Mouse (Mus musculus) heart, adult 8-10 months (tissue): ENCODE results near the gene Olfr804. TPM values are rescaled to one million over a fixed set of nuclear protein-coding genes. Genes with fewer than 3 reads are reported as not detected.

Experiments used
- DNase-seq: peaks from one replicate; pipeline ENCODE4 v3.0.0; 2022; ENCODE audit warnings: low spot score
- microRNA-seq: library from miRNA; unstranded; fragments of <30 nt; microRNA quantifications from one replicate; pipeline ENCODE4 v1.2.0, GENCODE M21; 2022
- total RNA-seq, 4 experiments: library from RNA; stranded (reverse); gene quantifications; 2 replicates each; pipeline ENCODE4 v1.2.4; 2022

Olfr804 gene
- total RNA-seq = not detected

DNA sequence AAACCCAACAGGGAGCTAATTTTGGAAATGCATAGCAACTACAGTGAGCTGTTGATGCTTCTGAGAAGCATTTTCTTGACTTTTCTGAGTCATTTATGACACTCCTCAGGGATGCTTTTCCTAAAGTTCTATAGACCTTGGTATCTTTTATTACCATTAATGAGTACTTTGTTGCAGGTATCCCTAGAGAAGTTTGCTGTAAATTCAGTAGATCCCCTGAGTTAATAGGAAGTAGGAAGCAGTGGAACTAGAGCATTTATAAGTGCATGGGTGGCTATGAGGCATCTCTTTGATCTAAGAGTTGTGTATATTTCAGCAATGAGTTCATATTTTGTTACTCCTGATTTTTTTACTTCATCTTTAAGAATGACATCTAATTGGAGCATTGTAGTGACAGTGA is at the start of gene Olfr804:
Olfr804 (plus strand) TSS at position 301 of the 400 bp plus-strand sequence.
- no peak for DNase-seq

DNA sequence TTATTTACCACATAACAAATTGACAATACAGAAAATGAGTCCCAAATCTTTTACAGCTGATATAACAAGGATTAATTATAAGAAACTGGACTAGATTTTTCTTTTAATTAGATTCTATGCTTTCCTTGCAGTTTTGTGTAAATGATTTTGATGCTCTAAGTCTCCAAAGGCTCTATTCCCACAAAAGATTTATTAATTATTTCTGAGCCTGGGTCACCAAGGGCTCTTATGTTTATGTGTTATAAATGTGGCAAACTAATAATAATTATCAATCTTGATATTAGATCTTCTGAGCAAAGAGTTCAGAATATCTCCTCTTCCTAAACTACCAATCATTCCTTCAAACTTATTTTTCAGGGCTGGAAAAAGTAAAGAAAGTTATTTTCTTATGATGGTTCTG is 45.6 kb upstream of the Olfr804 start, which contains the start of gene Olfr800:
Olfr800 (plus strand) TSS at position 301 of the 400 bp plus-strand sequence.
- no peak for DNase-seq

DNA sequence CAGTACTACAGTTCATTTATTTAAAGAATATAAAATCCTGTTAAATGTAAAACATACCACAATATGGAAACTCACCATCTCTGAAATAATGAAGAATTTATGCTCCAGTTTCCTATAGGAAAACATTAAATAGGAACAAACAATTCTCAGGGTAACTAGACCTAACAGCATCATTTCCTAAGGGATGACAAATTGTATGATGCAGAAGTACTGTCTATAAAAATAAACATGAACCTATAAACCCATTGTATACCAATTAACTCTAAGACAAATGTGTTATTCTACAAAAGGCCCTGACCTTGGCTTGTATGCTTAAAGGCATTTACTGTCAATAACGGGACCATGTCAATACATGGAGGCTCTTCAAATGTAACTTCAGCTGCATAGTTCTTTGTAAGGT is 29.2 kb upstream of the Olfr804 start, which contains the start of gene Olfr801:
Olfr801 (minus strand) TSS at position 101 of the 400 bp plus-strand sequence.
- no peak for DNase-seq

DNA sequence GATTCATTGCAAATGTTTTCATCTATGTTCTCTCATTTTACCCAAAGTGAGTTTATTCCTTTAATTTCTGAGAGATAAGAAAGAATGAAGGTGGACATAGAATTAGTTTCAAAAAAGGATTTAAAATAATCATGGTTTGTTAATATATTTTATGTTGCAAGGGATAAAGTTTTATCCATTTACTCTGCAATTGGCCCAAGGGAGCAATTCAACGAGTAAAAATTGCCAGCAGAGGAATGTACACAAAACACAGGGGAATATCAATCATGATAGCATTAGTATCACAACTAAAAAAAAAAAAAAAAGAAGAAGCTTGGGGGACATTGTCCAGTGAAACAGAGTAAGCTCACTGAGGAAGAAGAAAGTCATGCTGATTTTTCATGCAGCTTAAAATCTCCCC is 14.9 kb upstream of the Olfr804 start, which contains the start of gene Olfr802:
Olfr802 (minus strand) TSS at position 101 of the 400 bp plus-strand sequence.
- no peak for DNase-seq

DNA sequence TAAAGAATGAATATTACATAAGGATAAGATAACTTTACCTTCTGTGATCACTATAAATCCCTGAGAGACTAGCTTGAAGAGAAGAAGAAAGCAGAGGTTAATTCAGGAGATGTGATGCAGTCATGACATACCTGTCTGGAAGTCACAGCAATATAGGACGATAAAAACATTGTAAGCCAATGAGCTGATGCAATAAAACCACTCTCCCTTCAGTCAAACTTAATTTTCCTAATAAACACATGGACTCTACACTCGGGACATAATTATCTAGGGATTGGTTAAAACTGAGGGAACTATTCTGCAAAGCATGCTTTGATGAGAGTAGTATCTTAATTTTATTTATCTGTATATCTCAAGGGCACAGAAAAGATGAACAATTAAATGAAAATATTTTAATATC is 8.8 kb upstream of the Olfr804 start, which contains the start of gene Olfr803:
Olfr803 (minus strand) TSS at position 101 of the 400 bp plus-strand sequence.
- DNase-seq = no peak

DNA sequence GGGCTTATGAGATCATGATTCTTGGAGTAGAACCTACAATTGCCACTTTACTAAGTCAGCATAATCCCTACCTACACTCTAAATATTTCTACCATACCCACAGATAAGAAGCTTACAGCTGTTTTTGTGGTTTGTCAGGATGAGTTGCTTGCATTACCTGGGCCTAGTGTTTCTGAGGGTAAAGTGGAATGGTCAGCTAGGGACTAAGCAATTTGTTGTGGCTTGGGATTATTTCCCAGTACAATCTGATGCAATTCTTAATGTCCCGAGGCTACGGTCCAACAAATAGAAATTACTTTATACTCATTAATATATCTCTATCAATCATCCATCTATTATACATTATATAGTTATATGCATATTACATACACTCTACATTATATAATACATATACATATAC is 26.3 kb downstream of the Olfr804 start, which contains the start of gene Olfr805:
Olfr805 (minus strand) TSS at position 101 of the 400 bp plus-strand sequence.
- no peak for DNase-seq

DNA sequence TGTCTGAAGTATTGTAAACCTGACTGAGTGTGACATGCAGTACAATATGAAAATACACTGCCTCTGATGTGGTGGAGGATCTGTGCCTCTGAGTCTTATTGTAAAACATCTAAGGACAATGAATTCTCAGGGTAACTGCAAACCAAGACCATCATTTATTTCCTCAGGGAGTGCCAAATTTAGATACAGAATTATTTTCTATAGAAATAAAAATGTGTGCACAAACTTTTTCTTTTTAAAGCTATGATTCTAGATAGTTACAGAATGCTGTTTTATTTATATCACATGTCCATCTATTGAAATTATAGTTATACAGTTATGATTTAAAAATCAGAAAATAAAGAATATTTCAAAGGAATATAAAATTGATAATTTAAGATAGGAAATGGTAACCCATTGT is 38.8 kb downstream of the Olfr804 start, which contains the start of gene Olfr806:
Olfr806 (minus strand) TSS at position 101 of the 400 bp plus-strand sequence.
- DNase-seq = no peak

DNA sequence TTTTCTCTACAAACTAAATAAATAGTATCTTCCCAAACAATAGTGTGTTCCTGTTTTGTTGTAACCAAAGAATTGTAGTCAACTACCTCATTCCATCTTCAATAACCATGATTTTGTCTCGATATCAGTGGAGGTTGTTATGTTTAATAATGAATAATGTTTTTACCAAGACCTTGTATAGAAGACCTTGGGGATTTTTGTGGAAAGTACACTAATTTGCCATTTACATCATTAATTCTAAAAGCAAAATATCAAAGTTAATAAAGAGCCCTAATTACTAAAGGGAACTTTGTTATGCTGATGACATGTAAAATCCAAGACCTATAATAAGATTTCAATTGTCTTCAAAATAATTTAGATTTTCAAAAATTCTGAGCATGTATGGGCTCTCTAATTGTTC is 54.7 kb downstream of the Olfr804 start, which contains the start of gene Olfr807:
Olfr807 (minus strand) TSS at position 101 of the 400 bp plus-strand sequence.
- DNase-seq = no peak

Small RNAs within 50 kb of the gene (microRNA-seq; reads per million reads assigned to microRNA genes)
- gene Gm24485 = not detected

Other genes starting within 250 kb of the Olfr804 start
- not detected for gene Olfr787, start 241.3 kb upstream of the Olfr804 start, total RNA-seq
- not detected for gene Olfr788, start 232.2 kb upstream of the Olfr804 start, total RNA-seq
- not detected for gene Olfr789, start 218.5 kb upstream of the Olfr804 start, total RNA-seq
- gene Olfr790, start 204.7 kb upstream of the Olfr804 start, total RNA-seq = not detected
- gene Olfr791, start 181.4 kb upstream of the Olfr804 start, total RNA-seq = not detected
- not detected for gene Olfr792, start 164.0 kb upstream of the Olfr804 start, total RNA-seq
- gene Olfr794, start 135.6 kb upstream of the Olfr804 start, total RNA-seq = not detected
- gene Olfr796, start 90.6 kb upstream of the Olfr804 start, total RNA-seq = not detected
- not detected for gene Olfr798, start 75.3 kb upstream of the Olfr804 start, total RNA-seq
- not detected for gene Olfr799, start 65.7 kb upstream of the Olfr804 start, total RNA-seq
- not detected for gene Olfr800, start 45.5 kb upstream of the Olfr804 start, total RNA-seq
- gene Olfr801, start 29.3 kb upstream of the Olfr804 start, total RNA-seq = not detected
- not detected for gene Olfr802, start 15.0 kb upstream of the Olfr804 start, total RNA-seq
- not detected for gene Olfr803, start 8.9 kb upstream of the Olfr804 start, total RNA-seq
- not detected for gene Olfr805, start 26.2 kb downstream of the Olfr804 start, total RNA-seq
- not detected for gene Olfr806, start 38.7 kb downstream of the Olfr804 start, total RNA-seq
- not detected for gene Olfr807, start 54.6 kb downstream of the Olfr804 start, total RNA-seq
- not detected for gene Olfr808, start 62.3 kb downstream of the Olfr804 start, total RNA-seq
- not detected for gene Olfr809, start 71.4 kb downstream of the Olfr804 start, total RNA-seq
- gene Olfr810, start 91.7 kb downstream of the Olfr804 start, total RNA-seq = not detected
- not detected for gene Olfr811, start 101.2 kb downstream of the Olfr804 start, total RNA-seq
- not detected for gene Olfr812, start 142.9 kb downstream of the Olfr804 start, total RNA-seq
- not detected for gene Olfr813, start 152.2 kb downstream of the Olfr804 start, total RNA-seq
- gene Olfr814, start 176.6 kb downstream of the Olfr804 start, total RNA-seq = not detected
- gene Olfr815, start 202.7 kb downstream of the Olfr804 start, total RNA-seq = not detected
- gene Olfr816, start 212.4 kb downstream of the Olfr804 start, total RNA-seq = not detected
- gene Olfr818, start 245.9 kb downstream of the Olfr804 start, total RNA-seq = not detected